Mouse (Mus musculus) T-cell, adult 2 months (primary cell): ENCODE results near the gene Grm4.
A peak's percentile ranks its signal among the peaks of the same experiment; 100 is the strongest.

Experiments used
- DNase-seq: peaks from one replicate; pipeline ENCODE4 v3.0.0; 2022; ENCODE audit warnings: low spot score

Grm4 gene

DNA sequence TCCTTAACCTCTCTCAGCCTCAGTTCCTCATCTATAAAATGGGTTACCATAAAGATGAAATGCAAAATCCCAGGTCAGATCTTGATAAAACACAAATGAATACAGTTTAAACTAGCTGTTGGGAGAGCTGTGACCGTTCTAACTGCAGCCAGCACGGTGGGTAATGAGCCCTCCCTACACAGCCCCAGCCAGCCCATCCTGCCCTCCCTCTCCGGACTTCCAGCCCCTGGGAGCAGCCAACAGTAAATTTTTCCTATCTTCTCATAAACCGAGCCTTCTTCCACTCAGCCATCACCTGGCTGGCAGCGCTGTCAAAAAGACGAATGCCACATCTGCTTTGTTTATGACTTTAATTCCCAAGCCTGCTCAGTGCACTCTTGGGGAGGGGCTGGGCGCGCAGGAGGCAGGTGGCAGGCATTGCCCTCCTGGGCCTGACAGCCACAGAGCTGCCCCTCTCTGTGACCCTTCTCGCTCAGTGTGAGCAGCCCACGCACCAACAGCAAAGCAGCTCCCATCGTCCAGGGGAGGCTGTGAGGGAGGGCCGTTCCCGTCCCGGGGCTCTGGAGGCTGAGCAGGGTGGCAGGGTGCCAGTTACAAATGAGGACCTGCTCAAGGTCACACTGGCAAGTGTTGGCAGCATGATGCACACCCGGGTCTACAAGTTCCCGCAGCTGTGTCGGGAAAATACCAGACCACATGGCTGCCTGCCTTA lies 75.7 kb downstream of the Grm4 start:
- DNase-seq, result no peak

DNA sequence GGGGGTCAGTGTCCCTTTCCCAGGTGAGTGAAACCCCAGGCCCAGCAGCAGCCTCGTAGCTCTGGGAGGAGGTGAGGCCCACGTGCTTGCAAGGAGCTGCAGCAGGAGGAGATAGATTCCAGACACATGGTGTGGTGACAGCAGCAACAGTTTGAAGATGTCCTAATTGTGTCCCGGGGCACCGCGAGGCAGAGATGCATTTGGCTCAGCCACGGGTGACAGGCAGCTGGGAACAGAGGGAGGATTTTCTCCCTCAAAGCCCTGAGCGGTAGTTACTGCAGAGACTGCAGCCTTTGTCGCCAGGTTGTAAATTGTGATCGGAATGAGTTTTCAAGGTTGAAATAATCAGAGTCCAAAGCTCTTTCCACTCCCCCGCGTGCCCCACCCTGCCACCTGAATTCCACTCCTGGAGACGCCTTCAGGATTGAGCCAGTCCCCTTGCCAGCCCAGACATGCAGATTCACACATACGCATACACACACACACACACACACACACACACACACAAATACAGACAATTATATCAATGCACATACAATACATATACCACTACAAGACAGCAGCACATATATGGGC lies 78.6 kb downstream of the Grm4 start:
- no peak for DNase-seq

DNA sequence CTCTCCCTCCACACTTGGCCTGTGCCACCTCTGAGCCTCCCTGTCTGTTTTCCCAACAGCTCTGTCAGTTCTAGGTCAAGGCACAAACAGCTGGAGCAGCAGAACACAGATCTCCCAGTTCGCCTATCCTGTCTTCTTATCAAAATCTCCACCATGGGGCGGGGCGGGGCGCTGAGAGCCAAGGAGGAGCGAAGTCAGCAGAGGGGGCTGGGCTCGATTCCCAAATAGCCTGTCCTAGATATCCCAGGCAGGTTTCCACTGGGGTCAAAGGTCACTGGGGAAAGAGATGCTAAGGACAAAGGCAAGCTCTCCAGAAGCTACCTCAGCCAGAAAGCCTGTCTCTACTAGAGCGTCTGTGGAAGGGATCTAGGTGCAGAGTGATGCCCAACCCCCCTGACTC lies 79.4 kb downstream of the Grm4 start:
- DNase-seq, result no peak

DNA sequence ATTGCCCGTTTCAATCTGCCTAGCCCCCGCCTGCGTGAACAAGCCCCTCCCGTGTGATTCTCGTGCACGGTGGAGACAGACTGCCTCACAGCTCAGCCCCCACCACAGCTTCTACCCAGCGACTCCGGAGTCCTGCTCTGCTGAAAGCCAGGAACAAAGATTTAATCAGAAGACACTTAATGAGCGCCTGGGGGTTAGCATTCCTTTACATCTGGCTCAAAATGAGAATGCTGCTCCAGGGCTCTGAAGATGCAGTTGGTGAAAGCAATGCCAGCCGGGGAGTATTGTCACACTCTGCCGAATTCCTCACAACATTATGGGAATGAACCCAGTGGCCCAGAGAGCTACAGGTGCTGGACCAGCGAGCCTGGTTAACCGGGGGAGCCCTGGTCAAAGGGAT lies 85.4 kb downstream of the Grm4 start:
- no peak for DNase-seq

DNA sequence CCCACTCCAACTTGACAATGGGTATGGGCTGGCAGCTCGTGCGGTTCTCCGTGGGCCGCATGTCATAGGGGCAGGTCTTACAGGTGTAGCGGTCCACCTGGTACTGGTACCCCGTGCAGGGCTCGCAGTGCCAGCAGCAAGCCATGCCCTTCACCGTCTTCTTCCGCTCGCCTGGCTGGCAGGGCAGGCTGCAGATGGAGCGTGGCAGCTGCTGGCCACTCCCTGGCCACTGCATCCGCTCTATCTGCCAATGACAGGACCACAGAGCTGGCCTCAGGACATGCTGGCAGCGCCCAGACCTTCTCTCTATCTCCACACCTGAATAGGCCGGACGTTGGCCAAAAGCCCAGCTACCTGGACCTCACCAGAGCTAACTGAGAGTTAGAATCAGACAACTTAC lies 86.0 kb downstream of the Grm4 start:
- no peak for DNase-seq

DNA sequence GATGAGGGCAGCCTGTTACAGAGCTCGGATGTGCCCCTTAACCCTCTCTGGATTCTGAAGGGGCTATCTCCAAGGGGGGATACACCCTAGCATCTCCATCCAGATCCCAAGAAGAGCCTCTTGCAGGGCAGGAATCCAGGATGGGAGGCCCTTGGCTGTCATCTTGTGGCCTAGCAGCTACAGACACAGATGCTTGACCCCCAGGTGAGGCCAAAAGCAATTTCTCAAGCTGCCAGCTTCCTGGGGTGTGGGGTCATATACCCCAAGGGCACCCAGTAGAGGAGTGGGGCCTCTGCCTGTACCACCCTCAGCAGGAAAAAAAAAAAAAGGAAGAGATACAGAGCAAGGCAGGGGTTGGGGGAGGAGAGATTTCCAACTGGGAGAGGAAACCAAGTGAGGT lies 87.1 kb downstream of the Grm4 start:
- no peak for DNase-seq

DNA sequence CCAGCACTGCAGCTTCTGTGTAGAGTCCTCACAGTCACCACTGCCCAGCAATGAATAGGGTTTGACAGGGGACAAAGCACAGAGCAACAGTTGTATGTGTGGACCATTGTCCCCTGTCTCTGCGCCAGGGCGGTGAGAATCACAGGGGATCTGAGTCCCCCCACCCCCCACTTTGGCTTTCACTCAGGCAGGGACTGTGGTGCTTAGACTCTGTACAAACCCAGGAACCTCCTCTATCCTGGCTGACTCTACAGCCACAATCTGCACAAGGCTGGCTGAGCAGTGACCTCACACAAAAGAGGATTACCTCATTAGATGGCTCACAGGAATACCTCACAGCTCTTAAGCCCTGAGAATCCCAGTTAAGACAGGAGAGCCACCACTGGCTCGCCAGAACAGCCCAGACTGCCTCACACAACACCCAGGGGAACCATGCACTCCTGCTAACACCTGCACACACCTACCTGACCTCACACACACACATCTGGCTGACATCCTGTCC lies 88.0 kb downstream of the Grm4 start:
- DNase-seq, result no peak

DNA sequence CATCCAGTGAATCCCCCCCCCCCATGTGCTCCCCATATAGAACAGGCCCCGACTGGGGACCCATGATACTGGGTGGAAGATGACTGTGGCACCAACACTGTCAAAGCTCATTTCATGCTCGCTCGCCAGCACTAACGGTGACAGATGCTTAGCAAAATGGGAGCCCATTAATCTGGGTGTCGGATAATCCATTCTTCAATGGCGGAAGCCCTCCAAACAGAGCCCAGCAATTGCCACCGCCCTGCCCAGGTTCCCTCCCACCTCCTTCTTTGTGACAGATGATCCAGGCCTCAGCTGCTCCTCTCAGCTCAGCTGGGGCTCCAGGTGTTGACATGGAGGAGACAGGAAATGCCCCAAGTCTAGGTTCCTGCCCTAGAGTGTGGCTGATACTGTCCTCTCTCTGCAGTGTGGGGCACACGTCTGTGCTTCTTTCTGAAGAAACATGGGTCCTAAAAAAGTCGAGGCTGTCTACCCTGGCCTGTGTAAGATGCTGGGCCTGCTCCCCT lies 89.0 kb downstream of the Grm4 start:
- DNase-seq, result no peak

DNA sequence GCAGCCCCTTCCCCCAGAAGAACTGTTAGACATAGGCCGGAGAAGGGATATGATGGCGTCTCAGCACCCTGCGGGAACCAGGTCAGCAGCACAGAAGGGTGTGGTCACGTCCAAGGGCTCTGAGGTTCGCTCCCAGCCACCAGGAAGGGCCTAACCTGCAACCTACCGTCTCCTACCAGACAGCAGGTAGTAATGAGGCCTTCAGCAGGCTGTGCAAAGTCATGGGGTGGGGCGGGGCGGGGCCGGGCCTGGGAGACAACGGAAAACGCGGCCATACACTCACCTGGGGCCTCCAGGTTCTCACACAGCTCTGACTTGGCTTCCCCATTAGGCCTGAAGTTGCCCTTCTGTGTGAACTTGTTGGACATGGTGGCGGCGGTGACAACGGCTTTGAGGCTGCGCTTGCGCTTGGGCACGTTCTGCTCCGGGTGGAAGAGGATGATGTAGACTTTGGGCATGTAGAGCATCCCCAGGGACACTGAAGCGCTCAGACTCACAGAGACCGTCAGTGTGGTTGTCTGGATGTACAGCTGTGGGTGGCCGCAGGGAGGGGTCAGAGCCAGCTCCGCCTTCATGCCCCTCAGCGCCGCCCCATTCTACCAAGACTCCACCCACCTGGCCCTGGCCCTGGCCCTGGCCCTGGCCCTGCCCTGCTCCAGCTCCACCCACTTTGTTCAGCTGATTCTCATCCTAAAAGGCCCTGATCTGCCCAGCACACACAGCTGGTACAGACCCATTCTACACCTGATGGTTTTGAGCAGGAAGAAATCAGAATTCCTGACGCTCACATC lies 90.0 kb downstream of the Grm4 start:
- no peak for DNase-seq

DNA sequence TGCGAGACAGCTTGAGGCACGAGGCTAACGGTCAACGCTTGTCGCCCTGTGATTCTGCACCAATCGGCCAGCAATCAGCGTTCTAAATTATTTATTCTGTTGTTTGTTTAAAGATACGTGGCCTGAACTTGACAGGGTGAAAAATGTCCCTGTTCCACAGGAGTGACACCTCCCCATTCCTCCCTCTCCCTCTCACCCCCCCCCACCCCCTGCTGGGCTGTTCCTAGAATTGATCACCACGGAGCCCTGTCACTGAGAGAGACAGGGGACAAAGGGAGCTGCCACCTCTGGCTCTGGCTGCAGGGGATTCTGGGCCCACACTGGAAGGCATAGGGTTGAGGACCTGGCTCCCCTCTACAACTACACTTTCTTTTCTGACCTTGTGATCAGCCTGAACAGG lies 91.4 kb downstream of the Grm4 start:
- no peak for DNase-seq

DNA sequence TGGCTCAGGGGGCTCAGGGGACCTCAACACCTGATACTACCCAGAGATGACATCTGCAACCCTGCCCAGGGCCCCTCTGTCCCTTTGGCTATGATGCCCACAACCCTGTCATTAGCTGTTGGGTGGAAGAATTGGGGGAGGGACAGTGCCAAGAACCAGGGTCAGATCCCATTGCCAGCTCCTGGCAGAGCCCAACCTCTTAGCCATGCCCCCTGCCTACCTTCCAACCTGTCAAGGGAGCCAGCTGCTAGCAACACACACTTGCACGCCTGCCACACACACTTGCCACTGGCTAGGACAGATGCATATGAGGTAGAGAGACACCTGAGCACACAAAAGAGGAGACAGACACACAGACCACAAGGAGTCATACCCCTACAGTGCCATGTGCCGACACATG lies 96.2 kb downstream of the Grm4 start:
- no peak for DNase-seq

DNA sequence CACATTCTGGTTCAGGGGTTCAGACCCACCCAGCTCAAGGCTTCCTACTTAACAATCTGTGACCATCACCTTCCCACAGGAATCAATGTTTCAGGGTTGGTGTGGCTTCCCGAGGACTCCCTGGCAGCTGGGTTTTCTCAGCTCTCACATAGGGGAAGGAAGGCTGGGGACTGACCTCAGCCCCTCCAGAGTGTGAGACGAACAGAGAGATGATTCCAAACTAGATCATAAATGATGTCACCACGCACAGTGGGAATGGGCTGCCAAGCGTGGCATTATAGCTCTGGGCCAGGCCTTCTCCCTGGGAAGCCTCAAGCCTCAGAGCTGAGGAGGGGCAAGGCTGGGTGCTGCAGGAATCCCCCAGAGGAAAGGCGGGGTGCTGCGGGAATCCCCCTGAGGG lies 96.8 kb downstream of the Grm4 start:
- DNase-seq, result no peak

DNA sequence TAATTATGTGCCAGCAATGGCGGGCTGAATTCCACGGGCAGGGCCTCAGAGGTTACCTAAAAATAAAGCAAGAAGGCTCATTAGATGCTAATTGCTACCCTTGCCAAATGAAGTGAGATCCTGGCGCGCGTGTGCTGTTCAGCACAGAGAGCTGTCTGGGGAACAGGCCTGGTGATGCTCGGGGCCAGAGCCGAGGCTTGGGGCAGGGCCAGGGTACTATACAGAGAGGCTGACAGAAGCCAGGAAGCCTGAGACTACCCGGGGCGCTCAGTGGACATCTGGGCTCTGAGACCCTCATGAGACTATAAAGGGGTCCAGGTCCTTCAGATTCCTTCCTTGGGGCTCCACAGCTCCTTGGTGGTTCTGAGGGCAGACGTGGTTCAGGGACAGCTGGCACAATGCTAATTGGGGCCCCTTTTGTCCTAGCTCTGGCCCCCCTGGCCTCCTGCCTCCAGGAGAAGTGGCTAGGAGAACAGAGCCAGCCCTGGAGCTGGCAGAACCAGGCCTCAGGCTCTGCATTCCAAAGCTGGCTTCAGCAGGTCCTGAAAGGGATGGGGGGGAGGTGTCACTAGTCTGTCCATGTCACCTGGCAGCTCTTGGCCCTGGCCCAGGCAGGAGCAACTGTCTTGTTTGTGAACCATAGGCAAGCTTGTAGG lies 98.3 kb downstream of the Grm4 start:
- DNase-seq, result no peak

DNA sequence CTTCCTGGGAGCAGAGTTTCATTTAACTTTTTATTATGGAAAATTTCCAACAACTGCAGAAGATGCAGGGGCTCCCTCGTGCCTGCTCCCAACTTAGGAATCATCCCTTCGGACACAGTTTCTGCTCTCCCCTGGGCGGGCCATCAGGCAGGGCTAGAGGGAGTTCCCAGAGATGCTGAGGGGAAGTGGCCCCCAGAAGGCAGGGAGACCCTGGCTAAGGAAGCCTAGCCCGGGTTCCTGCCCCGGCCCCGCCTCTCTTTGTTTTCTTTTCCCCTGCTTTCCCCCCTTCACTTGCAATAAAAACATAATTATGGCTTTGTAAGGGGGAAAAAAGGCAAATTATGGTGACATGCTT lies 98.9 kb downstream of the Grm4 start:
- no peak for DNase-seq

DNA sequence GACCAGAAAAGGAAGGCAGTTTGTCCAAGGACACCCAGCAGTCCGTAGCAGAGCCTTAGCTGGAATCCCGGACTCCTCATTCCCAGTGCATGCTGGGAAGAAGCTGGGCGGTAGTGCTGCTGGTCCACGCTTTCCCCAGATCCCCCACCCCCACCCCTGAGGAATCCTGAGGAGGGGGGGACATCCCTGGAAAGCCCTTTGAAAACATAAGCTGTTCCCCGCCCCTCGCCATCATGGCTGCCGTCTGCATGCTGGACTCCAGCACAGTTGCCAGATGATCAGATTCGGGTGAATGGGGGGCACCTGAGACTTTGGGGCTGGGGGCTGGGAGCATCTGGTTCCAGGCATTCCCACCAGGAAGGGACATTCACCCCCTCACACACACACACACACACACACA lies 99.4 kb downstream of the Grm4 start:
- DNase-seq, result no peak

DNA sequence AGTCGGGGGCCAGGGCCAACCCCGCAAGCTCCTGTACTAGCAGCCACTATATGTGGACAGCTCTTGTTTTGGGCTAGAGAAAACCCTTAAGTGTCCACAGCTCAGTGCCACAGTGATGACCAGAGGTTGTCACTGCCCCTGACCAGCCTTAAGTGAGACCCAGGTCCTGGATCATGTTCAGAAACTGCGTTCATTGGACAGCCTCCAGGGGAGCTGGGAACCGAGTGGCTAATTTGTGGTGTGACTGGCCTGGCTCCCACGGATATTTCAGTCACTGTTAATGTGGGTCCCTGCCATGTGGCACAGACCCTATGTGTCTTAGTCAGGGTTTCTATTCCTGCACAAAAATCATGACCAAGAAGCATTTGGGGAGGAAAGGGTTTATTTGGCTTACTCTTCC lies 112.2 kb downstream of the Grm4 start:
- no peak for DNase-seq

DNA sequence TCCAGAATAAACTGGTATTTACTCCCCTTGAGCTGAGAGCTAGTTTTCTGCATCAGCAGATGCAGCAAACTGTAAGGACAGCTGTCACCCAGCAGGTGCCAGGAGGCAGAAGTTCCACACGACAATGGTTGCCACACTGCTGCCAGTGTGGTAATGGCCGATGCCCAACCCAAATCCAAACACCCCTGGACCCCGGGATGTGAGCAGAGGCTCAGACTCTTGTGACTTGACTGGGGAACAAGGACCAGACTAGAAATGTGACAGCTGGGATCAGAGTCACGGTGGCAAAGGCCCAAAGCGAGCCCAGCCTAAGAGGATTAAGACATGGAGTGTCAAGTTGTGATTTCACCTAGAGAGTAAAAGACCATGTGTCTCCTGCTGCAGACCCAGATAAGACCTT lies 112.7 kb downstream of the Grm4 start:
- no peak for DNase-seq

DNA sequence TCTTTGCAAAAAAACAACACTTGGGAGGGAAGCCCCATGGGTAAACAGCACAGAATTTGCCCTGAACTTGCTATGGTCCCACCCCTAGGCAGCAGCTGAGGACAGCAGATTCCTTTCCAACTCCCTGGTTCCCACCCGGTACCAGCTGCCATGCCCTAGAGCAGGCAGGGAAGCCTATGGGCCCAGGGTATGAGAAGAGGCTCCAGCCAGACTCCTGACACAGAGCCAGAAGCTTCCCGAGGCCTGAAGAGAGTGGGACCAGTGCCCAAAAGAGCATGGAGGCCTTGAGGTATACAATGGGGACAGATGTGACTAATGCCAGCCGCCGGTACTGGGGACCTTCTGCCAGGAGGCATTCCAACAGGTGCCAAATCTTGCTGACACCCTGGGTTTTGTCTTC lies 114.2 kb downstream of the Grm4 start:
- no peak for DNase-seq

DNA sequence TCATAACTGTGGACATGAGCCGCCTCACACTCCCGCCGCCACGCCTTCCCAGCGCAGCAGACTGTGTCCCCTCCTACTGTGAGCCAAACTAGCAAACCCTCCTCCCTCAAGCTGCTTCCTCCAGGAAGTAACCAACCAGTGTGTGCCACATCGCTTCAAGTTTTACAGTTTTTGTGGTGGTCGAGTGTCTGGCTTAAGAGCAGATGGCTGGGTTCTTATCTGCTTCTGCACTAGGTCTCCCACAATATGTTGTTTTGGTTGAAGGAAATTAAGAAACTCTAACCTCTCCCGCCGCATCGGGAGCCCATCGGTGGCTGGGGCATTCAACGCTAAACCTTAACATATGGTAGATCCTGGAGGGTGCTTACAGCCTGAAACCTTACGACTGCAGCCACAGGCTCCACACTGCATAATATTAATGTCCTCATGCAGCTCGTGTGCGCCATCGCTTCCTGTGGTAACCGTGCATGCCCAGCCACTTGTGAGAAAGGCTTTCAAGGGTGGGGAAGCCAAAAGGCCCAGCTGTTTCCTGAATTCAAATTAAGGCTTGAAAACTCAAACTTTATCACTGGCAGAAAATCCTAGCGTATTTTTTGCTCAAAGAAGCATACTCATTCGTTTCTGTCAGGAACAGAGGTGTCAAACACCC lies 115.7 kb downstream of the Grm4 start:
- peak; percentile 8 for DNase-seq

DNA sequence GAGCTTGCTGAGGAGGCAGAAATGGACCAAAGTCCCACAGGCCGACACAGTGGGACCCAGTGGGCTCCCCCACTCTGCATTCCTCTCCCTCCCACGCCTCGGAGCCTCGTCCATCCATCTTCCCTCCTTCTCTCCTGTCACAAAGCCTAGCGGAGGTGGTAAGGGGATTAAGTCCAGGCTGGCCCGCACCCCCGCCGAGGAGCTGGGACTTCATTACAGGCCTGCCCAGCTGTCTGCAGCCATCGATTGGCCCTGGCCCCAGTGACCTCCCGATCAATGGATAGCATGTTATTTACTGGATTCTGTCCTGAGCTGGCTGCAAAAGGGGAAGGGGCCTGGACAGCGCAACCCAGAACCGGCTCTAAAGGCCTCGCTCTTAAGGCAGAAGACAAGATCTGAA lies 120.0 kb downstream of the Grm4 start:
- no peak for DNase-seq

DNA sequence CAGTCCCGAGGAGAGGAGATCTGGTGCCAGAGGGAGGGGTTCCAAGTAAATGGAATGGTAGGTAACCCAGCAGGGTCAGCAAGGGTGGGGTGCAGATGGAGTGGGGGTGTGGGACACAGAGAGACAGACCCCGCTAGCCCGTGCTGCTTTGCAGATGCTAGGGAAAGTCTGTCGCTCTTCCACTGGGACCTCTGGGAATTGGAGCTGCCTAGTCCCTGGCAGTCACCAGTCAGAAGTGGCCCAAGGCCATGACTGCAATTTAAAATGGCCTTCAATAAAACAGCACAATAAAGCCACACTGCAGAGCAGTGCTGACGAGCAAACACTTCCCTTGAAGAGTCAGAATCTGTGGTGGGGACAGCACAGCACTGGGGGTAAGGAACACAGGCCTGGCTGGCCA lies 127.3 kb downstream of the Grm4 start:
- DNase-seq, result no peak

DNA sequence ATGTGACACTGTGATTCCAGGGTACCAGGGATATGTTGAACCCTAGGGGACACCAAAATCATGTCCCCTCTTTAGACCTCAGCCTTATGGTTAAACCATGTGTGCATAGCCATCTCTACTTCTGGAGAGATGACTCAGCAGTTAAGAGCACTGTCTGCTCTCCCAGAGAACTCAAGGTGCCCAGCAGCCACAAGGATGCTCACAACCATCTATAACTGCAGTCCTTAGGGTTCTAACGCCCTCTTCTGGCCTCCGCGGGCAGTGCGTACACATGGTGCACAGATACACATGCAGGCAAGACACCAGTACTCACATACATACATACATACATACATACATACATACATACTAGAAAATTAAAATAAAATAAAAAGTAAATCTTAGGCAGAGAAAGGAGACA lies 127.8 kb downstream of the Grm4 start:
- DNase-seq, result no peak
